Mouse (Mus musculus): ENCODE results near the gene Fam83g. TPM values are rescaled to one million over a fixed set of nuclear protein-coding genes. Genes with fewer than 3 reads are reported as not detected.

Gene Fam83g
- polyA plus RNA-seq, 1 experiment from 2014 or later = 5.0 TPM

DNA sequence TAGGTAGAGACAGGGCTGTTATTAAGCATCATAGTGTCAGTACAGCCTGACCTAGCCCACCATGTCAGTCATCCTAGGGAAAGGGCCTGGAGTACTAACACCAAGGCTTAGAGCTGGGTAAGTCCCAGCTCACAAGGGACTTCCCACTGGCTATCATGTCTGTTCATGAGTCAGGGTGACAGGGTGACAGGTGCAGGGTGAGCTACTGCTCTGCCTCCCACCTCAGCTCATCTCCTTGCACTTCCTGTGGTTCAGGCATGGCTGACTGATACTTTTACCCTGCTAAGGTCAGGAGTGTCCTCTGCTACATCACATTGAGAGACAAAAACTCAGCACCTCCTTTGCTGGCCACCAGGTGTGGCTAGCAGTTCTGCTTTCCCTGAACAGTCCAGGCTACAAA, 15.0 kb downstream of the Fam83g start:
- no peaks in the 10 kb centered on the region for H3K36me3 ChIP-seq (ENCODE audit: control insufficient read depth, insufficient read depth, low read length)
- peaks cover 8% of the 10 kb centered on the region; the same call in 1 of the 2 replicates for H3K27me3 ChIP-seq (replicated peaks; ENCODE audit: control insufficient read depth, insufficient read depth, low read length)
- H3K9me3 ChIP-seq (ENCODE audit: control insufficient read depth, low read length) = no peaks in the 10 kb centered on the region
- H3K4me1 ChIP-seq (replicated peaks; ENCODE audit: control insufficient read depth, insufficient read depth, low read length) = no peaks in the 10 kb centered on the region
- no peak overlapping the region for H3K27ac ChIP-seq (ENCODE audit: low read depth, low read length)
- H3K4me3 ChIP-seq (ENCODE audit: low read depth, low read length) = no peak overlapping the region
- H3K9ac ChIP-seq (ENCODE audit: low read depth, low read length) = no peak overlapping the region
- H3K4me2 ChIP-seq = no peak overlapping the region
- DNase-seq (ENCODE audit: low spot score) = no peak
- ATAC-seq (replicated peaks; ENCODE audit: low FRiP score) = no peak

DNA sequence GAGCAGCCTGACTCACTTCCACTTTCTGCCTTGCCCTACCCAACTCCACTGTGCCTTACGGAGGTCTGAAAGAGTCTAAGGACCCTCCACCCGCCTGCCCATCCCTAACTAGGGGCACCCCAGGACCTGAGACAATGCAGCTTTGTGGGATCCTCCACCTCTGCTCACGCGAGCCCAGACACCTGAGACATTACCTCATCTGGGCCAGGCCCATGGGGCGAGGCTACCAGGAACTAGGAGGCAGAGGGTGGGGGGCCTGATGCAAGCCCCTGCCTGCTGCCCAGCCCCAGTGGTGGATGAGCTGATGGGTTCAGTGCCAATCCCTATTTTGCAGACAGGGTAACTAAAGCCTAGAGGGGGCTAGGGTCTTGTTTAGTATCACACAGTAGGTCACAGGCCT, 15.6 kb downstream of the Fam83g start:
- no peaks in the 10 kb centered on the region for H3K36me3 ChIP-seq (ENCODE audit: control insufficient read depth, insufficient read depth, low read length)
- no peak overlapping the region for H3K9ac ChIP-seq (ENCODE audit: low read depth, low read length)

DNA sequence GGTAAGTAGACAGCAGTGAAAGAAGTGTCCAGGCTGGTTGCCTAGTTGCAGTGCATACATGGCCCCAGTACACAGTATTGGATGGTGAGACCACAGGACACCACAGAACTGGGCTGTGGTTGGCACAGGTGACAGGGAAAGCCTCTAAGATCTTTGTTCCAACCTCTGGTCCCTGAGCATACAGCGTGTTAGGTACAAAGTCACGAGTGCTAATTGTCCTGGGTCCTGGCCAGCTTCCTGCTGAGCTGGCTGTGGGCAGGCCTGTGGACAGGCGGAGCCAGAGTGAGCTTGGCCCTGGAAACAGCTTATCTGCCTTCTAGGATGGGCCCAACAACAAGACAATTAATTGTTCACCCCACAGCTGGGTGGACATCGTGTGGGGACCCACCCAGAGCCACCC, 16.0 kb downstream of the Fam83g start:
- Histone ChIP-seq H3K27ac (ENCODE audit: low read depth, low read length) (no peak overlapping the region), H3K4me1 (replicated peaks; ENCODE audit: control insufficient read depth, insufficient read depth, low read length) (no peaks in the 10 kb centered on the region), H3K9me3 (ENCODE audit: control insufficient read depth, low read length) (no peaks in the 10 kb centered on the region), H3K9ac (ENCODE audit: low read depth, low read length) (no peak overlapping the region), H3K27me3 (replicated peaks; ENCODE audit: control insufficient read depth, insufficient read depth, low read length) (peaks cover 5% of the 10 kb centered on the region; the same call in 1 of the 2 replicates), H3K4me2 (no peak overlapping the region), H3K36me3 (ENCODE audit: control insufficient read depth, insufficient read depth, low read length) (no peaks in the 10 kb centered on the region), H3K4me3 (ENCODE audit: low read depth, low read length) (no peak overlapping the region)
- DNase-seq (ENCODE audit: low spot score) = no peak
- ATAC-seq (replicated peaks; ENCODE audit: low FRiP score) = no peak
- WGBS = 71% methylated on average over 4 of the region's 4 CpGs

More for the DNA sequence above, 15.6 kb downstream of the Fam83g start:
- no peak overlapping the region for H3K4me2 ChIP-seq
- no peaks in the 10 kb centered on the region for H3K9me3 ChIP-seq (ENCODE audit: control insufficient read depth, low read length)
- H3K27me3 ChIP-seq (replicated peaks; ENCODE audit: control insufficient read depth, insufficient read depth, low read length) = peaks cover 5% of the 10 kb centered on the region; the same call in 1 of the 2 replicates
- WGBS = 93% methylated on average over 5 of the region's 5 CpGs
- ATAC-seq (replicated peaks; ENCODE audit: low FRiP score) (no peak), DNase-seq (ENCODE audit: low spot score) (no peak)
- H3K4me1 ChIP-seq (replicated peaks; ENCODE audit: control insufficient read depth, insufficient read depth, low read length) = no peaks in the 10 kb centered on the region
- no peak overlapping the region for H3K27ac ChIP-seq (ENCODE audit: low read depth, low read length)
- H3K4me3 ChIP-seq (ENCODE audit: low read depth, low read length) = no peak overlapping the region

DNA sequence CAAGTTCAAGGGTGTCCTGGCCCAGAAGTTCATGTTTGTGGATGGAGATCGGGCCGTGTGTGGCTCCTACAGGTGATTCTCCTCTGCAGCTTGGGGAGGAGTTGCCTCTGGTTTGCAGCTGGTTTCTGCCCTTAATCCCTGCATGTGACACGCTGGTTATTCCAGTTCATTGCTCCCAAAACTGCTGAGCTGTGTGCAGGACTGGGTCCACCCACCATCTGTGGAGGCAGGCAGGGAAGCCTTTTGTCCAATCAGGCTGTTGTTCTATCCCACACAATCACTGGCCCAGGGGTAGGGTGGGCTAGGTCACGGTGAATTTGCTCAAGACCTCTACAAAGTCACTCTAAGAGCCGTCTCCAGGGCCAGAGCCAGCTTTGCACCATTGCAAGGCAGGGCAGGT, 17.8 kb downstream of the Fam83g start:
- DNase-seq (ENCODE audit: low spot score) = no peak
- Histone ChIP-seq H3K36me3 (ENCODE audit: control insufficient read depth, insufficient read depth, low read length) (no peaks in the 10 kb centered on the region), H3K9ac (ENCODE audit: low read depth, low read length) (no peak overlapping the region), H3K4me2 (no peak overlapping the region), H3K4me1 (replicated peaks; ENCODE audit: control insufficient read depth, insufficient read depth, low read length) (no peaks in the 10 kb centered on the region), H3K27ac (ENCODE audit: low read depth, low read length) (no peak overlapping the region), H3K4me3 (ENCODE audit: low read depth, low read length) (no peak overlapping the region), H3K27me3 (replicated peaks; ENCODE audit: control insufficient read depth, insufficient read depth, low read length) (0 out of 2 replicates have a peak, but pooled peaks cover under 1% of the 10 kb centered on the region), H3K9me3 (ENCODE audit: control insufficient read depth, low read length) (no peaks in the 10 kb centered on the region)
- 83% methylated on average over 5 of the region's 5 CpGs for WGBS
- ATAC-seq (replicated peaks; ENCODE audit: low FRiP score) = no peak

DNA sequence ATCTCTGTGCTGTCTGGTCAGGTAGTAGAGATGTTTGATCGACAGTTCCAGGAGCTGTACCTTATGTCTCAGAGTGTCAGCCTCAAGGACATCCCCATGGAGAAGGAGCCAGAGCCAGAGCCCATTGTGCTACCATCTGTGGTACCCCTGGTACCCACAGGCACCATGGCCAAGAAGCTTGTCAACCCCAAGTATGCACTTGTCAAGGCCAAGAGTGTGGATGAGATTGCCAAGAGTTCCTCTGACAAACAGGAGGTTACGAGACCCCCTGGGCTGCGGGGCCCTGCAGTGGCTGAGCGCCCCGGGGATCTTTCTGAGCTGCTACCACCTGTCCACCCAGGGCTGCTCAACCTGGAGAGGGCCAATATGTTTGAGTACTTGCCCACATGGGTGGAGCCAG, 18.6 kb downstream of the Fam83g start:
- Histone ChIP-seq H3K36me3 (ENCODE audit: control insufficient read depth, insufficient read depth, low read length) (no peaks in the 10 kb centered on the region), H3K4me3 (ENCODE audit: low read depth, low read length) (no peak overlapping the region), H3K27ac (ENCODE audit: low read depth, low read length) (no peak overlapping the region), H3K9me3 (ENCODE audit: control insufficient read depth, low read length) (no peaks in the 10 kb centered on the region), H3K4me1 (replicated peaks; ENCODE audit: control insufficient read depth, insufficient read depth, low read length) (no peaks in the 10 kb centered on the region), H3K4me2 (no peak overlapping the region), H3K27me3 (replicated peaks; ENCODE audit: control insufficient read depth, insufficient read depth, low read length) (no peaks in the 10 kb centered on the region), H3K9ac (ENCODE audit: low read depth, low read length) (no peak overlapping the region)
- no peak for ATAC-seq (replicated peaks; ENCODE audit: low FRiP score)
- no peak for DNase-seq (ENCODE audit: low spot score)
- 95% methylated on average over 5 of the region's 5 CpGs for WGBS

DNA sequence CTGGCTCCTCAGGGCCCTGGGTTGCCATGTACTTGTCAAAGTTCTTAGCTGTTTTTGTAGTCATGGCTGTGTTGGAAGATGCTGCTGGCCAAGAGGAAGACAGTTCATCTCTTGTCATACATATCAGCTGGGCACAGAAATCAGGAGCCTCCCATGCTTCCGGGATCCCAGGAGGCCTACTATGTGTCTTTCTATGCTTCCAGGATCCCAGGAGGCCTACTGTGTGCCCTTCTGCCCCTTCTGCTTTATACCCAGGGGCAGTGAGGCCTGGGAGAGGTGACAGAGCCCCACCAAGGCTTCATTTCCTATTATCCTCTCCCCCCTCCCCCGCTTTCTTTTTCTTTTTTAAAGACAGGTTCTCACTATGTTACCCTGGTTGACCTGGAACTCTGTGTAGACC, 21.7 kb downstream of the Fam83g start:
- Histone ChIP-seq H3K4me2 (no peak overlapping the region), H3K4me1 (replicated peaks; ENCODE audit: control insufficient read depth, insufficient read depth, low read length) (no peaks in the 10 kb centered on the region), H3K36me3 (ENCODE audit: control insufficient read depth, insufficient read depth, low read length) (no peaks in the 10 kb centered on the region), H3K9ac (ENCODE audit: low read depth, low read length) (no peak overlapping the region), H3K27ac (ENCODE audit: low read depth, low read length) (no peak overlapping the region), H3K4me3 (ENCODE audit: low read depth, low read length) (no peak overlapping the region), H3K9me3 (ENCODE audit: control insufficient read depth, low read length) (no peaks in the 10 kb centered on the region), H3K27me3 (replicated peaks; ENCODE audit: control insufficient read depth, insufficient read depth, low read length) (no peaks in the 10 kb centered on the region; the same call in 1 of the 2 replicates)
- DNase-seq (ENCODE audit: low spot score) = no peak
- no peak for ATAC-seq (replicated peaks; ENCODE audit: low FRiP score)
- WGBS = 77% methylated on average over 2 of the region's 2 CpGs

DNA sequence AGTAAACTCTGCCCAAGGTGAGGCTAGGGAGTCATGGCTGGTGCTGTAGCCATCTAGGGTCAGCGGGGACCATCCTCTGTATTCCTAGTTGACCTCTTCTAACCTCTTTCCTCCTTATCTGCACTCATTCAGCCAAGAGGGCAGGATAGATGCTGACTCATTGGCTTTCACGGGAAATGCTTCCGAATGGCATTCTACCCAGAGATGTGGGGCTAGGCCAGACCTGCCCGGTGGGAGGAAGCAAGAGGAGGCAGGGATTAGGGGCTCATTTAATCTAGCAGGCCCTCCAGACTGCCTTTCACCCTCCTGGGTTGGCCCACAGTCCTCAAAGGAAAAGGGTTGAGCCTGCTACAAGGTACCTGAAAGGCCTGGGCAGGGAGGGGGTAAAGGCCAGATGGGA, 22.3 kb downstream of the Fam83g start:
- ATAC-seq (replicated peaks; ENCODE audit: low FRiP score) (no peak), DNase-seq (ENCODE audit: low spot score) (no peak)
- H3K9me3 ChIP-seq (ENCODE audit: control insufficient read depth, low read length) = no peaks in the 10 kb centered on the region
- H3K4me2 ChIP-seq = no peak overlapping the region
- H3K27ac ChIP-seq (ENCODE audit: low read depth, low read length) = no peak overlapping the region
- WGBS = 46% methylated on average over 4 of the region's 4 CpGs
- no peaks in the 10 kb centered on the region for H3K4me1 ChIP-seq (replicated peaks; ENCODE audit: control insufficient read depth, insufficient read depth, low read length)
- H3K9ac ChIP-seq (ENCODE audit: low read depth, low read length) = no peak overlapping the region
- no peaks in the 10 kb centered on the region; the same call in 1 of the 2 replicates for H3K27me3 ChIP-seq (replicated peaks; ENCODE audit: control insufficient read depth, insufficient read depth, low read length)
- no peak overlapping the region for H3K4me3 ChIP-seq (ENCODE audit: low read depth, low read length)
- H3K36me3 ChIP-seq (ENCODE audit: control insufficient read depth, insufficient read depth, low read length) = no peaks in the 10 kb centered on the region

DNA sequence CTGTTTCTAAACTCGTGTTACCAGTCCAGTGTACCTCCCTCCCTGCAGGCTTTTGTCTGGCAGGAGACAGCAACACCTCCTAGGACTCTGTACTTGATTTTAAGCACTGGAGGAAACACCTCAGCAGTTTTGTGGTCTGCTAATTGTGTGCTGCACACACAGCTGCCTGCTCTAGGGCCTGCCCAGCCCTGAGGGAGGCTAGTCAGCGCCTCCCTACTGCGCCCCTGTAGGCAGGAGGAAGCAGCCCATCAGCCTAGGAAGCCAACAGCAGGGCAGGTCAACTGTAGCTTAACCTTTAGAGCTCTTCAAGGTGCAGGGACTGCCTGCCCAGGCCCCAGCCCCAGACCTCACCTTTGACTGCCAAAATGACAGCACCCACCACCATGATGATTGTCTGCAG, 25.0 kb downstream of the Fam83g start:
- no peak overlapping the region for H3K4me3 ChIP-seq (ENCODE audit: low read depth, low read length)
- no peak overlapping the region for H3K27ac ChIP-seq (ENCODE audit: low read depth, low read length)
- H3K9ac ChIP-seq (ENCODE audit: low read depth, low read length) = no peak overlapping the region
- H3K36me3 ChIP-seq (ENCODE audit: control insufficient read depth, insufficient read depth, low read length) = no peaks in the 10 kb centered on the region
- no peak overlapping the region for H3K4me2 ChIP-seq
- no peaks in the 10 kb centered on the region for H3K4me1 ChIP-seq (replicated peaks; ENCODE audit: control insufficient read depth, insufficient read depth, low read length)
- ATAC-seq (replicated peaks; ENCODE audit: low FRiP score) (no peak), DNase-seq (ENCODE audit: low spot score) (no peak)
- WGBS = 62% methylated on average over 3 of the region's 3 CpGs
- H3K9me3 ChIP-seq (ENCODE audit: control insufficient read depth, low read length) = no peaks in the 10 kb centered on the region
- no peaks in the 10 kb centered on the region; the same call in 1 of the 2 replicates for H3K27me3 ChIP-seq (replicated peaks; ENCODE audit: control insufficient read depth, insufficient read depth, low read length)

DNA sequence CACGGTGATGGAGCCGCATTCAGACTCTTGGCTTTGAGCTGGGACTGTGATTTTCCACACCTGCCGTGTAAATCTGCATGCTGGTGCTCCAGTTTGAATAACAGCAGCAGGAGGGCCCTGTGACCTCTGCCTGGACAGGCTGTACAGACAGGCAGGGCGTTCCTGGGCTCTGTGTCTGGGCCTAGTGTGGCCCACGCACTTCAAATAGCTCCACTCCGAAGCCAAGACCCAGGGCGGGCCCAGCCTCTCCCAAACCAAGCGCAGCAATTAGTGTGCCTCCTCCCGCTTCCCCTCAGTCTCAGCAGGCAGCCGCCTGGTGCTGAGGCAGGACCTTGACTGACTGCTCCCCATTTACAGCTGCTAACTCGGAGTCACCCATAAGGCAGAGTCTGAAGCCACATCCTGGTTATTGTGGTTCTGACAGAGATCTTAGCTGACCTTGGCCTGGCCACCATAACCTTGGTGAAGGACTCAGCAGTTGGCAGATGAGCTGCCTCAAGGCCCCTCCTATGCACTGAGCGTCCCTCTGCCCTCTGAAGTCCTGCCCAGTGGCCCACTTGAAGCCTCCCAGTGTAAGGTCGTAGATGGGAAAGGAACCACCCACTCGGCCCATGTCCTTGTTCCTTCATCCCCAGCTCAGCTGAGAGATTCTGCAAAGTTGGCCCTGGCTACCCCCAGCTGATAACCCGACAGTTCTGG, 29.4 kb downstream of the Fam83g start:
- no peaks in the 10 kb centered on the region; the same call in 1 of the 2 replicates for H3K27me3 ChIP-seq (replicated peaks; ENCODE audit: control insufficient read depth, insufficient read depth, low read length)
- no peaks in the 10 kb centered on the region for H3K4me1 ChIP-seq (replicated peaks; ENCODE audit: control insufficient read depth, insufficient read depth, low read length)
- ATAC-seq (replicated peaks; ENCODE audit: low FRiP score) (no peak), DNase-seq (ENCODE audit: low spot score) (no peak)
- H3K9ac ChIP-seq (ENCODE audit: low read depth, low read length) = no peak overlapping the region
- no peaks in the 10 kb centered on the region for H3K36me3 ChIP-seq (ENCODE audit: control insufficient read depth, insufficient read depth, low read length)
- no peak overlapping the region for H3K4me2 ChIP-seq
- no peak overlapping the region for H3K27ac ChIP-seq (ENCODE audit: low read depth, low read length)
- H3K9me3 ChIP-seq (ENCODE audit: control insufficient read depth, low read length) = no peaks in the 10 kb centered on the region
- 60% methylated on average over 15 of the region's 15 CpGs for WGBS
- H3K4me3 ChIP-seq (ENCODE audit: low read depth, low read length) = no peak overlapping the region

All from liver, embryonic 11.5 days (tissue).